Mouse (Mus musculus) embryonic fibroblast, embryonic 13.5 days (primary cell): Measurements from ENCODE around the gene Psmd1. TPM values are rescaled to one million over a fixed set of nuclear protein-coding genes. Genes with fewer than 3 reads are reported as not detected.

Source experiments
- H3K27ac ChIP-seq: 2 replicates; pipeline ENCODE4 v1.5.1; 2012; ENCODE audit warnings: low read length, control low read depth, inconsistent platforms; ENCODE audit not compliant: insufficient read depth
- H3K4me1 ChIP-seq: 2 replicates; pipeline ENCODE4 v1.6.1; 2011; ENCODE audit warnings: low read length; ENCODE audit not compliant: control insufficient read depth, insufficient read depth
- H3K4me3 ChIP-seq: 2 replicates; pipeline ENCODE4 v1.5.1; 2011; ENCODE audit warnings: mild to moderate bottlenecking, control low read depth, low read length; ENCODE audit not compliant: insufficient read depth
- CTCF ChIP-seq: IDR thresholded peaks from 2 replicates; pipeline ENCODE4 v1.5.1; 2011; ENCODE audit warnings: mild to moderate bottlenecking, control low read depth, low read length, moderate library complexity, borderline replicate concordance; ENCODE audit not compliant: insufficient read depth
- POLR2A ChIP-seq: IDR thresholded peaks from 2 replicates; pipeline ENCODE4 v1.6.1; 2011; ENCODE audit warnings: low read depth, mild to moderate bottlenecking, control low read depth, low read length, moderate library complexity
- polyA plus RNA-seq: library from polyadenylated mRNA; stranded (reverse); fragments of >200 nt; gene quantifications from 2 replicates; pipeline ENCODE4 v1.2.4, GENCODE M21; 2011; ENCODE audit warnings: low read depth; ENCODE audit not compliant: missing spikeins, insufficient read length

Gene Psmd1
- polyA plus RNA-seq, 1 experiment: 115 TPM

DNA sequence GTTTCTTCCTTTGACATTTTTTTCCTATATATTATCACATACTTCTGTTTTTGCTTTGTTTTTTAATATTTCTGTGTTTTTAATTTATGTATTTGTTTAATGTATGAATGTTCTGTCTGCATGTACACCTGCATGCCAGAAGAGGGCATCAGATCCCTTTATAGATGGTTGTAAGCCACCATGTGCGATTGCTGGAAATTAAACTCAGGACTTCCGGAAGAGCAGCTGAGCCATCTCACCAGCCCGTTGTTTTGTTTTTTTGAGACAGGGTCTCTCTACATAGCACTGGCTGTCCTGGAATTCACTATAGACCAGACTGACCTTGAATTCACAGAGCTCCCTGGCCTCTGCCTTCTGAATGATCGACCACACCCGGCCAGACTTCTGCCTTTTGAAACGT lies 1.7 kb upstream of the Psmd1 start:
- Histone ChIP-seq H3K4me3 (no peak overlapping the region), H3K4me1 (no peaks in the 10 kb centered on the region; the same call in 1 of the 2 replicates), H3K27ac (no peak overlapping the region)
- TF ChIP-seq POLR2A (no peak), CTCF (no peak)

DNA sequence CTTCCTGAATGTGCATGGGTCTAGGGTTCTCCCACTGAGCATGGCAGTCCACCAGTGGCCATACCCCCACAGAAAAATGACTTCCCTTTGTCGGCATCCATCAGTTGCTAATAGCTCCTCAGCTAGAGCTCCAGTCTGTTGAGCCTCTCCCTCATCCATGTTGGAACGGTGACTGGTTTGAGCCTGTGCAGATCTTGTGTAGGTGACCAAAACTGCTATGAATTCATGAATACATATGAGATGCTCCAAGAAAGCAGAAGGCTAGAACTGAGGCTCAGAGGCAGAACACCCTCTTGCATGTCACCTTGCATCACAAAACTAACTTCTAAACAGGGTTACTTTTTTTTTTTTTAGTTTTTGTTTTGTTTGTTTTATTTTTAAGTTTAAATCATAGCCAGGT lies 12.4 kb downstream of the Psmd1 start:
- TF ChIP-seq POLR2A: no peak
- TF ChIP-seq CTCF: no peak
- no peak overlapping the region for H3K27ac ChIP-seq
- H3K4me3 ChIP-seq: no peak overlapping the region
- H3K4me1 ChIP-seq: no peaks in the 10 kb centered on the region

- H3K27ac ChIP-seq: no peak overlapping the region
- TF ChIP-seq CTCF (no peak), POLR2A (no peak)
- no peak overlapping the region for H3K4me3 ChIP-seq
- no peaks in the 10 kb centered on the region for H3K4me1 ChIP-seq
Measured at GRCm38 (mm10) chr1:86094413-86094812, 30.2 kb downstream of the Psmd1 start.

- H3K4me3 ChIP-seq: no peak overlapping the region
- TF ChIP-seq CTCF: no peak
- no peak overlapping the region for H3K27ac ChIP-seq
Measured at GRCm38 (mm10) chr1:86105054-86105453, 40.9 kb downstream of the Psmd1 start.

GRCm38 (mm10) chr1:86111779-86112178 lies 47.6 kb downstream of the Psmd1 start, which contains the start of gene Htr2b:
Htr2b (minus strand) TSS chr1:86111970.
- Histone ChIP-seq H3K4me1 (peaks cover 6% of the 10 kb centered on the region), H3K4me3 (no peak within 1 kb of the TSS), H3K27ac (peak within 1 kb of the TSS; percentile 51; the same call in 1 of the 2 replicates)
- TF ChIP-seq CTCF: no peak
- TF ChIP-seq POLR2A: no peak

More at GRCm38 (mm10) chr1:86105054-86105453, 40.9 kb downstream of the Psmd1 start:
- H3K4me1 ChIP-seq: no peaks in the 10 kb centered on the region

DNA sequence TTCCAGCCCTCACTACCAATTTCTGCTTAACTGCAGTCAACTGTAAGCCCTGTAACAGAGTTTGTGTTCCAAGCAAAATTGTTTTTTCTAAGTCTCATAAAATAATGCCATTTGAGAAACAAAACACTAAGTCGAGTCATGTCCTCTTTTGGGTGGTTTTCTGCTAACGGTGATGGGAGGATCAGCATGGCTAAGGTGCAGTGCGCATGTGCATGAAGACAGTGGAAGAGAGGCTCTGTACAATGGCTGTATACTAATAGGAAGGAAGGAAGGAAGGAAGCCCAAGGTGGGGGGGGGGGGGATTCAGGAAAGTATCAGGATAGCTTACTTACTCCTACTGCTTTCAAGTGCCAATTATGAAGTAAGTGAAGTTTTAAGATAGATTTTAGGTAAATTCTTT lies 50.0 kb downstream of the Psmd1 start:
- TF ChIP-seq CTCF: no peak
- TF ChIP-seq POLR2A: no peak
- Histone ChIP-seq H3K4me3 (no peak overlapping the region), H3K4me1 (peaks cover 6% of the 10 kb centered on the region), H3K27ac (no peak overlapping the region)

GRCm38 (mm10) chr1:86119549-86119948 lies 55.4 kb downstream of the Psmd1 start:
- Histone ChIP-seq H3K4me3 (no peak overlapping the region), H3K27ac (no peak overlapping the region), H3K4me1 (no peaks in the 10 kb centered on the region)

GRCm38 (mm10) chr1:86126036-86126435 lies 61.8 kb downstream of the Psmd1 start:
- Histone ChIP-seq H3K4me3 (no peak overlapping the region), H3K4me1 (no peaks in the 10 kb centered on the region), H3K27ac (no peak overlapping the region)
- TF ChIP-seq POLR2A (no peak), CTCF (no peak)

More at GRCm38 (mm10) chr1:86119549-86119948, 55.4 kb downstream of the Psmd1 start:
- no peak for TF ChIP-seq POLR2A
- TF ChIP-seq CTCF: no peak

DNA sequence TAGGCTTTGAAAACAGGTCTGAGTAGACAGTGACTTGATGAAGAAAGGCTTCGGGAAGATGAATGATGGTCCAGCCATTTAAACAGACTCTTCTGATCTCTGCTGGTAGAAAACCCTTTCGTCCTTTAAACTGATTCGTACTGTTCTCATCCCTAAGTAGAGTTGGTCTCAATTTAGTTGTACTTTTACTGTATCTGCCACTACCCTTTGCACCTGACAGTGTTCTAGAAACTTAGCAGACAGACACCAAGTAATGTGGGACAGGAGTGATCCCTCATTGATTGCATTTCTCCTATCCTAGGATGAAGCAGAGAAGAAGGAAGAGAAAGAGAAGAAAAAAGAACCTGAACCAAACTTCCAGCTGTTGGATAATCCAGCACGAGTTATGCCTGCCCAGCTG lies 69.2 kb downstream of the Psmd1 start, which contains the start of gene Gm21972:
TSS of gene Gm21972 (plus strand) at position 301 of the 400 bp plus-strand sequence.
- Histone ChIP-seq H3K27ac (no peak within 1 kb of the TSS), H3K4me3 (no peak within 1 kb of the TSS), H3K4me1 (peaks cover 3% of the 10 kb centered on the region; the same call in 1 of the 2 replicates)
- TF ChIP-seq POLR2A (no peak), CTCF (no peak)

- H3K27ac ChIP-seq: peak overlapping the region; percentile 73
- TF ChIP-seq POLR2A (no peak), CTCF (no peak)
- H3K4me1 ChIP-seq: peaks cover 3% of the 10 kb centered on the region; the same call in 1 of the 2 replicates
- H3K4me3 ChIP-seq: no peak overlapping the region
Measured at GRCm38 (mm10) chr1:86135315-86135714, 71.1 kb downstream of the Psmd1 start.
